7 mouse cellular contexts compared by ENCODE assay signal in genomic region chr3:138644286-138644951, GRCm38 (mm10).
DNase-seq lines count a peak whose midpoint lies in the region; ATAC-seq and TF ChIP-seq lines count a peak whose summit lies in the region.

No protein-coding gene starts in this region.

- DNase-seq in ES-CJ7 (ENCODE audit: low read depth, low spot score) (peak; percentile 55), WW6 (ENCODE audit: low read depth, low spot score) (peak; percentile 38)
- DNase-seq in ovary, postnatal 36 days (ENCODE audit: low spot score), result peak; percentile 23
- no peak for DNase-seq in c-Kit-positive CD71-positive TER-119-positive erythroid progenitor cells, embryonic 14.5 days (ENCODE audit: low spot score)

- TF ChIP-seq CTCF in intestine, postnatal 0 days (IDR thresholded peaks at IDR 0.05; ENCODE audit: low read depth), result no peak

- no peaks in the 10 kb centered on the region for H3K36me3 ChIP-seq in forebrain, embryonic 13.5 days (ENCODE audit: poor library complexity, severe bottlenecking)
- H3K36me3 ChIP-seq in intestine, postnatal 0 days (ENCODE audit: control insufficient read depth, insufficient read depth), result no peaks in the 10 kb centered on the region
- H3K36me3 ChIP-seq in lung, embryonic 15.5 days, result no peaks in the 10 kb centered on the region

- peaks cover 23% of the 10 kb centered on the region for H3K4me1 ChIP-seq in forebrain, embryonic 13.5 days
- H3K4me1 ChIP-seq in intestine, postnatal 0 days (replicated peaks; ENCODE audit: control insufficient read depth, insufficient read depth, low read length), result no peaks in the 10 kb centered on the region
- H3K4me1 ChIP-seq in lung, embryonic 15.5 days, result peaks cover 20% of the 10 kb centered on the region

- H3K4me2 ChIP-seq in forebrain, embryonic 13.5 days, result peak overlapping the region; percentile 58
- H3K4me2 ChIP-seq in intestine, postnatal 0 days (replicated peaks; ENCODE audit: low read depth), result peak overlapping the region; percentile 68
- H3K4me2 ChIP-seq in lung, embryonic 15.5 days, result peak overlapping the region; percentile 63

- H3K9ac ChIP-seq in forebrain, embryonic 13.5 days, result peak overlapping the region; percentile 58
- no peak overlapping the region for H3K9ac ChIP-seq in intestine, postnatal 0 days (ENCODE audit: low read depth, low read length)
- peak overlapping the region; percentile 7; the same call in 1 of the 2 replicates for H3K9ac ChIP-seq in lung, embryonic 15.5 days

- no peaks in the 10 kb centered on the region for H3K27me3 ChIP-seq in forebrain, embryonic 13.5 days
- H3K27me3 ChIP-seq in intestine, postnatal 0 days (replicated peaks; ENCODE audit: control insufficient read depth, insufficient read depth, low read length), result no peaks in the 10 kb centered on the region
- H3K27me3 ChIP-seq in lung, embryonic 15.5 days, result no peaks in the 10 kb centered on the region

- H3K9me3 ChIP-seq in forebrain, embryonic 13.5 days (replicated peaks), result no peaks in the 10 kb centered on the region; the same call in 1 of the 2 replicates
- H3K9me3 ChIP-seq in intestine, postnatal 0 days (ENCODE audit: control insufficient read depth), result no peaks in the 10 kb centered on the region
- peaks cover 4% of the 10 kb centered on the region; the same call in 1 of the 2 replicates for H3K9me3 ChIP-seq in lung, embryonic 15.5 days

- peak overlapping the region; percentile 68 for H3K27ac ChIP-seq in forebrain, embryonic 13.5 days
- H3K27ac ChIP-seq in intestine, postnatal 0 days (ENCODE audit: low read depth, low read length), result no peak overlapping the region
- H3K27ac ChIP-seq in lung, embryonic 15.5 days, result peak overlapping the region; percentile 21; the same call in 1 of the 2 replicates

- ATAC-seq in forebrain, embryonic 13.5 days, result peak; percentile 85
- ATAC-seq in intestine, postnatal 0 days, result 0 out of 2 replicates have a peak, but pooled peaks have one; percentile 31
- ATAC-seq in lung, embryonic 15.5 days (ENCODE audit: borderline replicate concordance, extremely low read depth, low FRiP score, low TSS enrichment), result peak; percentile 84; the same call in 1 of the 2 replicates

- peak overlapping the region; percentile 28 for H3K4me3 ChIP-seq in forebrain, embryonic 13.5 days
- H3K4me3 ChIP-seq in intestine, postnatal 0 days (ENCODE audit: low read depth, low read length), result peak overlapping the region; percentile 28
- H3K4me3 ChIP-seq in lung, embryonic 15.5 days, result peak overlapping the region; percentile 28

- under 1% methylated on average over 19 of the region's 19 CpGs for WGBS in forebrain, embryonic 13.5 days
- 2% methylated on average over 19 of the region's 19 CpGs for WGBS in intestine, postnatal 0 days
- 3% methylated on average over 19 of the region's 19 CpGs for WGBS in lung, embryonic 15.5 days

Comparison
In these comparisons a context has a peak if more than half of its experiments do, and no peak if none do; other contexts are left out.
1. ATAC-seq: peak in every context shown above with its lines; median percentile 85 in forebrain, embryonic 13.5 days; 84 in lung, embryonic 15.5 days; 31 in intestine, postnatal 0 days.